Mouse (Mus musculus) intestine, embryonic 14.5 days (tissue): ENCODE data around the gene Kalrn. TPM values are rescaled to one million over a fixed set of nuclear protein-coding genes. Genes with fewer than 3 reads are reported as not detected.

Experiments
- ATAC-seq: fragments of 200-750 bp; cut with Nextera tagmentation; replicated peaks from 2 replicates; pipeline ENCODE4 v1.8.0; 2017; ENCODE audit warnings: low read depth, moderate number of reproducible peaks, moderate TSS enrichment, moderate library complexity; ENCODE audit not compliant: low FRiP score, low TSS enrichment
- DNase-seq: peaks from one replicate; pipeline ENCODE4 v3.0.0-alpha.2; 2018; ENCODE audit warnings: low spot score
- H3K27ac ChIP-seq: fragments of 300-500 bp; sonication (generic); 2 replicates; pipeline ENCODE4 v1.5.1; 2014; ENCODE audit warnings: low read depth, mild to moderate bottlenecking, control low read depth
- H3K27me3 ChIP-seq: fragments of 300-500 bp; sonication (generic); replicated peaks from 2 replicates; pipeline ENCODE4 v1.6.1; 2014; ENCODE audit warnings: low read length, control low read depth; ENCODE audit not compliant: control insufficient read depth, insufficient read depth
- H3K36me3 ChIP-seq: fragments of 300-500 bp; sonication (generic); 2 replicates; pipeline ENCODE4 v1.6.1; 2014; ENCODE audit warnings: low read length, control low read depth; ENCODE audit not compliant: control insufficient read depth, insufficient read depth
- H3K4me1 ChIP-seq: fragments of 300-500 bp; sonication (generic); replicated peaks from 2 replicates; pipeline ENCODE4 v1.6.1; 2014; ENCODE audit warnings: low read length, control low read depth, mixed read lengths; ENCODE audit not compliant: control insufficient read depth, insufficient read depth
- H3K4me2 ChIP-seq: fragments of 300-500 bp; sonication (generic); 2 replicates; pipeline ENCODE4 v1.6.1; 2014; ENCODE audit warnings: low read length
- H3K4me3 ChIP-seq: fragments of 300-500 bp; sonication (generic); 2 replicates; pipeline ENCODE4 v1.5.1; 2014; ENCODE audit warnings: low read depth, low read length, control low read depth, mixed read lengths
- H3K9ac ChIP-seq: fragments of 300-500 bp; sonication (generic); 2 replicates; pipeline ENCODE4 v1.6.1; 2014; ENCODE audit warnings: mild to moderate bottlenecking, low read length
- H3K9me3 ChIP-seq: fragments of 300-500 bp; sonication (generic); 2 replicates; pipeline ENCODE4 v1.6.1; 2016; ENCODE audit warnings: low read length, control low read depth; ENCODE audit not compliant: control insufficient read depth
- WGBS: fragments of 180-500 bp; shearing (Covaris S2); extraction: QIAGEN DNeasy Blood & Tissue Kit; methylation state at CpG from one replicate; pipeline ENCODE4 v1.1.7; 2014; 5-methylcytosine and 5-hydroxymethylcytosine counted together
- polyA plus RNA-seq: library from polyadenylated mRNA; unstranded; fragments of >200 nt; fragmentation: Nextera tagmentation; extraction: Ambion mirVana; gene quantifications from 2 replicates; pipeline ENCODE4 v1.2.1, GENCODE M21; 2014

Kalrn gene
- polyA plus RNA-seq, 1 experiment from 2014 or later: 20.1 TPM

GRCm38 (mm10) chr16:34269642-34270041 lies 303.7 kb downstream of the Kalrn start:
- no peak overlapping the region for H3K27ac ChIP-seq
- H3K4me3 ChIP-seq: no peak overlapping the region
- no peak for DNase-seq
- H3K4me1 ChIP-seq: 0 out of 2 replicates have a peak, but pooled peaks cover 3% of the 10 kb centered on the region
- no peak for ATAC-seq
- no peaks in the 10 kb centered on the region for H3K36me3 ChIP-seq
- H3K27me3 ChIP-seq: no peaks in the 10 kb centered on the region
- H3K4me2 ChIP-seq: no peak overlapping the region
- H3K9me3 ChIP-seq: no peaks in the 10 kb centered on the region
- H3K9ac ChIP-seq: no peak overlapping the region
- WGBS: 91% methylated on average over 8 of the region's 8 CpGs

GRCm38 (mm10) chr16:34267751-34268150 lies 305.6 kb downstream of the Kalrn start:
- Histone ChIP-seq H3K4me1 (peaks cover 14% of the 10 kb centered on the region; the same call in 1 of the 2 replicates), H3K9ac (no peak overlapping the region), H3K4me3 (no peak overlapping the region), H3K36me3 (no peaks in the 10 kb centered on the region), H3K27me3 (no peaks in the 10 kb centered on the region), H3K27ac (no peak overlapping the region), H3K9me3 (no peaks in the 10 kb centered on the region), H3K4me2 (no peak overlapping the region)
- WGBS: 100% methylated on average over 1 of the region's 1 CpGs
- DNase-seq (no peak), ATAC-seq (no peak)

GRCm38 (mm10) chr16:34264671-34265070 lies 308.7 kb downstream of the Kalrn start:
- Histone ChIP-seq H3K4me3 (no peak overlapping the region), H3K36me3 (no peaks in the 10 kb centered on the region), H3K9ac (no peak overlapping the region), H3K9me3 (no peaks in the 10 kb centered on the region), H3K27ac (no peak overlapping the region), H3K4me1 (peaks cover 14% of the 10 kb centered on the region; the same call in 1 of the 2 replicates), H3K27me3 (no peaks in the 10 kb centered on the region), H3K4me2 (no peak overlapping the region)
- 89% methylated on average over 3 of the region's 3 CpGs for WGBS
- DNase-seq (no peak), ATAC-seq (no peak)

- ATAC-seq (0 out of 2 replicates have a peak, but pooled peaks have one; percentile 50), DNase-seq (peak; percentile 78)
- WGBS: 35% methylated on average over 22 of the region's 22 CpGs
- no peaks in the 10 kb centered on the region for H3K27me3 ChIP-seq
- no peak overlapping the region; the same call in 1 of the 2 replicates for H3K9ac ChIP-seq
- no peaks in the 10 kb centered on the region for H3K36me3 ChIP-seq
- no peak overlapping the region for H3K27ac ChIP-seq
- peak overlapping the region; percentile 42 for H3K4me2 ChIP-seq
- no peaks in the 10 kb centered on the region for H3K9me3 ChIP-seq
- H3K4me3 ChIP-seq: no peak overlapping the region
- peaks cover 14% of the 10 kb centered on the region; the same call in 1 of the 2 replicates for H3K4me1 ChIP-seq
These were observed 310.4 kb downstream of the Kalrn start for GRCm38 (mm10) chr16:34262731-34263460.

- no peak for ATAC-seq
- Histone ChIP-seq H3K4me1 (peaks cover 14% of the 10 kb centered on the region; the same call in 1 of the 2 replicates), H3K4me2 (no peak overlapping the region), H3K9ac (no peak overlapping the region), H3K27ac (no peak overlapping the region), H3K4me3 (no peak overlapping the region), H3K27me3 (no peaks in the 10 kb centered on the region), H3K9me3 (no peaks in the 10 kb centered on the region), H3K36me3 (no peaks in the 10 kb centered on the region)
- 47% methylated on average over 10 of the region's 10 CpGs for WGBS
- no peak for DNase-seq
These were observed 312.1 kb downstream of the Kalrn start for GRCm38 (mm10) chr16:34260971-34261924.

- no peak for DNase-seq
- Histone ChIP-seq H3K4me3 (no peak overlapping the region), H3K27me3 (no peaks in the 10 kb centered on the region)
These were observed 318.7 kb downstream of the Kalrn start for GRCm38 (mm10) chr16:34254646-34255022.

GRCm38 (mm10) chr16:34254002-34254645 lies 319.2 kb downstream of the Kalrn start:
- no peaks in the 10 kb centered on the region for H3K4me1 ChIP-seq
- H3K9me3 ChIP-seq: no peaks in the 10 kb centered on the region
- no peak for ATAC-seq
- H3K27me3 ChIP-seq: no peaks in the 10 kb centered on the region
- no peak for DNase-seq
- no peak overlapping the region for H3K27ac ChIP-seq
- H3K9ac ChIP-seq: no peak overlapping the region
- 82% methylated on average over 4 of the region's 4 CpGs for WGBS
- no peak overlapping the region for H3K4me3 ChIP-seq
- H3K4me2 ChIP-seq: no peak overlapping the region
- peaks cover 25% of the 10 kb centered on the region for H3K36me3 ChIP-seq

More at GRCm38 (mm10) chr16:34254646-34255022, 318.7 kb downstream of the Kalrn start:
- Histone ChIP-seq H3K27ac (no peak overlapping the region), H3K4me1 (no peaks in the 10 kb centered on the region), H3K36me3 (peaks cover 25% of the 10 kb centered on the region), H3K9ac (no peak overlapping the region), H3K4me2 (no peak overlapping the region), H3K9me3 (no peaks in the 10 kb centered on the region)
- WGBS: 47% methylated on average over 2 of the region's 2 CpGs
- ATAC-seq: no peak

- DNase-seq: no peak
- no peak overlapping the region for H3K4me3 ChIP-seq
- WGBS: 92% methylated on average over 3 of the region's 3 CpGs
- no peaks in the 10 kb centered on the region for H3K9me3 ChIP-seq
- no peak overlapping the region for H3K9ac ChIP-seq
- no peak for ATAC-seq
- H3K27ac ChIP-seq: no peak overlapping the region
- H3K36me3 ChIP-seq: peaks cover 25% of the 10 kb centered on the region
- no peak overlapping the region for H3K4me2 ChIP-seq
- no peaks in the 10 kb centered on the region for H3K4me1 ChIP-seq
- no peaks in the 10 kb centered on the region for H3K27me3 ChIP-seq
These were observed 320.7 kb downstream of the Kalrn start for GRCm38 (mm10) chr16:34252670-34253069.
